Mouse (Mus musculus) E14TG2a.4 (cell line): ENCODE results near the gene Scaf4.

Source experiments
- CTCF ChIP-seq: conservative IDR thresholded peaks from 2 replicates; pipeline ENCODE4 v1.5.1; 2014; ENCODE audit warnings: low read length
- NANOG ChIP-seq: IDR thresholded peaks from 2 replicates; pipeline ENCODE4 v1.6.1; 2014; ENCODE audit warnings: borderline replicate concordance, low read length, mixed read lengths
- POU5F1 ChIP-seq: IDR thresholded peaks from 2 replicates; pipeline ENCODE4 v1.6.1; 2014; ENCODE audit warnings: low read length, borderline replicate concordance

GRCm38 (mm10) chr16:90179892-90180291, 104.4 kb downstream of the Scaf4 start:
- TF ChIP-seq CTCF, result no peak
- TF ChIP-seq POU5F1, result no peak
- TF ChIP-seq NANOG, result no peak
